Mouse (Mus musculus) urinary bladder, postnatal 4 days (tissue): Measurements from ENCODE around the gene Ranbp1.
A peak's percentile ranks its signal among the peaks of the same experiment; 100 is the strongest.
"Not testable (repeated sequence)": the region's sequence is repeated elsewhere in the genome, so short reads cannot be mapped to it uniquely, and the experiment has no call there.

Experiments used
- DNase-seq, 2 experiments: peaks; one replicate each; pipeline ENCODE4 v3.0.0; 2021 to 2022; ENCODE audit warnings: low spot score in 2 of 2

Gene Ranbp1

DNA sequence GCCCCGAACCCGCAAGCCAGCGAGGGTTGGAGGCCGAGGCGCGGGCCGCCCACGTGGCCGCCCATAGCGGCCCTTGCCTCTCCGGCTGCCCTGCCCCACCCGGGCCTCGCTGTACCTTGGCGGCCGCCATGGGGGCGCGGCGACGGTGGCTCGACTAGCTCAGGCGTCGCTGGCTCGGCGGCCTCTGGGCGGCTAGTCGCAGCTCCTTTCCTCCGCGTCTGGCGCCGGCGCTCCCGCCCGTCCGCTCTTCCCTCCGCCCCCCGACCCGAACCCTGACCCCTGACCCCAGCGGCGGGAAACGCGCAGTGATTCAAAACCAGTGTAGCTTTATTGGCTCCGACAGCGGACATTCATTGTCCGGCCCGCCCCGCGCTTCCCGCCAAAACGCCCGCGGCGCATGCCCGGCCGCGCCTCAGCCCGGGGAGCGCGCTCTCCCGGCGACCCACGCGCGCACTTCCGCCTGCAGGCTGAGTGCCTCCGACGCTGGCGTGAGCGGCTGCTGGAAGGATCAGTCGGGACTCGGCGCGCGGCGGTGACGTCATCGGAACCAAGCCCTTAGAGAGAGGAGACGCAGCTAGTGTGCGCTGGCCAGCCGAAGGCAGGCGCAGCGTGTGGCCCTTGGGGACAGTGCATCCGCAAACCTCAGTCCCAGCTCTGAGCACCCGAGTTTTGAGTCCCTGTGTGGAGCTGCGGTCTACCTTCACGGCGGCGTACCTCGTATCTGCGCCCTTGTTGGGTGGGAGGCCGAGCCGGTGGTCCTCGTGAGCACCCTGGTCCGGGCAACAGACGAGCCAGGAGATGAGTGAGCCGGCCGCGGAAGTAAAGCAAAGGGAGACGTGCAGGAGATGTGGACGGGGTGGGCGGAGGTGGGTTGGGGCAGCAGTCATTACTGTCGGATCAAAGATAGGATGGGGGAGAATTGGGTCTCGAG, at the start of gene Ranbp1, which contains the start of gene Trmt2a:
Gene Ranbp1, minus strand, starts transcription at position 300 of the 931 bp plus-strand sequence.
Gene Trmt2a, plus strand, starts transcription at position 247 of the 931 bp plus-strand sequence.
- DNase-seq = peak; percentile 98 to 99

DNA sequence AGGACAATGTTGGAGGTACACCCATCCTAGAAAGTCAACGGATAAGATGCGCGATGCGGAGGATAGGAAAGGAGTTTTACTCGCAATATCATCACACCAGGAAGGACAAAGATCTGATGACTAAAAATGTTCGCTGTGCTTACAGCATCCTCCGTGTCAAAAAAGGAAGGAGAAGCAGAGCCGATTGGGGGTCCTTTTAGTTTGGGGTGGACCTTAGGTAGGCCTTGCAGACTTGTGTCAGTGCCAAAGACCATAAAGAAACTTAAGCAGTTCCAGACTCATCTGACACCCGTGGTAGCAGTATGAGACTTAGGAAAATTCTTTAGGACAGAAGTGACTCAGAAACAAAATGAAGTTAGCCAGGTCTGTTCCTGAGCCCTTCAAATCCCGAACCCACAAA, 41.1 kb upstream of the Ranbp1 start:
- DNase-seq = not testable (repeated sequence)

DNA sequence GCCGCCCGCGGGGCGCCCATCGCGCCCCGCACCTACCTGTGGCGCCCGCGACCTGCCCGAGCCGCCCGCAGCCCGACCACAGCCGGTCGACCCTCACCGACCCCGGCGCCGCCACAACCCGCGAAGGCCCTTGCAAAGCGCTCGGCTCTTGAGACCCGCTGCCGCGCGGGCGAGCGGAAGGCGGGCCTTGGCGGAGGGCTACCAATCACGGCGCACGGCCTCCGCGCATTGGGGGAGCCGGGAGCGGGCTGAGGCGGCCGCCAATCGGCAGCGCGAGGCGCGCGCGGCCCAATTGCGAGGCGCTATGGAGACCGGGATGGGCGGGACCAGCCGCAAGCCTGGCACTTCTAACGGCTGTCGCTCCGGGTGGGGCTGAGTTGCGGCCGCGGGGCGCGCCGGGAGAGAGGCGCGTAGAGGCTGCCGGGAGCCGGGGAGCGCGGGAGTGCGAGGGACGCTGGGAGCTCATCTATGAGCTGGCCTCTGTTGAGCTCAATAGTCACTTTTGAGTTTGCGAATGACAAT, 40.6 kb upstream of the Ranbp1 start, which contains the start of gene Dgcr8:
Gene Dgcr8, minus strand, starts transcription at position 180 of the 522 bp plus-strand sequence.
- DNase-seq = peak; percentile 98 to 99

DNA sequence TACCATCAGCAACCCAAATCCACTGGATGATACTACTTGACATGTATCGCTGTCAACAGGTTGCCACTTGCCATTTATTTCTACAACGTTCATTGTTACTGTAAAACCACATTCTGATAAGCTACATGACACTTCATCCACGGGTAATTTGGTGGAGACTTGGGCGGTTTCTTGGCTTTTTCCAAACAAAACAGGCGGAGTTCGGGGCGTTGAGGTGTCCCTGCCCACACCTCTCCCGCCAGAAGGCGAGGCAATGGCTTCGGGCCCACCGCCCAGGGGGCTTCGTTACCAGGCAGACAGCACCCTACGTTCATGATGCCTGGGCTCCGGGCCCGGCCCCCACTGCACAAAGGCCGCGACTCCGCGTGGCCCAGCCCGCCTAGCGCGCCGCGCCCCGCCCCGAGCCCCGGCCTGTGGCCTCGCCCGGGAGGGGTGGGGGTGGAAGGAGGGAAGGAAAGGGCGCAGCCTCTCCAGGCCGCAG, 40.1 kb upstream of the Ranbp1 start:
- DNase-seq = peak in 1 of 2 experiments; percentile 79

DNA sequence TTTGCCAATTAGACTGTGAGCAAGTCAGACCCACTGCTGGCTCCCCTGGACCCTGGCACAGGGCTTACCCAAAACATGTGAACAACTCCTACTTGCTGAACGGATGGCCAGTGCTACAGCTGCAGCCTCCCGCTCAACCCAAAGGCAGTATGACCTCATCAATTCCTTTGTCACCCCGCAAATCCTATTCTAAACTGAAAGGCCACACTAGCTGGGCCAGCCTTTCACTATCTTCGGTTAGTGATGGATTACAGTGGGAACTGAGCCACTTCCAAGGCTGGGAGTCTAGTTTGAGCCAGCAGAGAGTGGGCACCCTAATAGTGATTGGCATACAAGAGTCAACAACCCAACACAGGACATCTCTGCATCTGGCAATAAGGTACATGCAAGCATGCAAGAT, 39.6 kb upstream of the Ranbp1 start:
- DNase-seq = no peak

DNA sequence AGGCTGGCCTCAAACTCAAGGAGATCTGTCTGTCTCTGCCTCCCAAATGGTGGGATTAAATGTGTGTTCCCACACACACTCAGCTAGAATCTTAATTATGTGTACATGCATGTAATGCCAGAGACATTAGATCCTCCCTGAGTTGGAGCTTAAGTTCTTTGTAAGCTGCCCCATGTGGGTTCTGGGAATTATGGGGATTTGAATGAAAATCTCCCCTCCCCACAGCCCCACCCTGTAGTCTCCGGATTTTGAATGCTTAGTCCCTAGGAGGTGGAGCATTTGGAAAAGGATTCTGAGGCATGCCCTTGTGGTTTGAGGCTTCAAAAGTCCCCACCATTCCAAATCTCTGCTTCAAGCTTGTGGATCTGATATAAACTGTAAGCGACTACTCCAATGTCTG, 26.6 kb upstream of the Ranbp1 start:
- DNase-seq = no peak

DNA sequence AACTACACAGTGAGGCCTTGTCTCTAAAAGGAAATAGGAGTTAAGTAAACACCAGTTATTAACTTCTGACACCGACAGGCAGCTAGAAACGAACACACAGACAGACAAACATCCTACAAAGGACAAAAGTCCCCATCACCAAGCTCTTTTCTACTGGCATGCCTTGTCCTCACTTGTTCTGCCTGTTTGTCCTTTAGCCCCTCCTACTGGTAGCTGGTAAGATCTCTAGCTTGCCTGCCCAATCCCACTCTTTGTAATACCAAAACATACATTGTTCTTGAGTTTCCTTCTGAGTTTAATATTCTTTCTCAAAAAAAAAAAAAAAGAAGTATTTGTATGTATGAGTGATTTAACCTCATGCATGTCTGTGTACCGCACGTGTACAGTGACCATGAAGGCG, 19.6 kb upstream of the Ranbp1 start:
- DNase-seq = no peak

DNA sequence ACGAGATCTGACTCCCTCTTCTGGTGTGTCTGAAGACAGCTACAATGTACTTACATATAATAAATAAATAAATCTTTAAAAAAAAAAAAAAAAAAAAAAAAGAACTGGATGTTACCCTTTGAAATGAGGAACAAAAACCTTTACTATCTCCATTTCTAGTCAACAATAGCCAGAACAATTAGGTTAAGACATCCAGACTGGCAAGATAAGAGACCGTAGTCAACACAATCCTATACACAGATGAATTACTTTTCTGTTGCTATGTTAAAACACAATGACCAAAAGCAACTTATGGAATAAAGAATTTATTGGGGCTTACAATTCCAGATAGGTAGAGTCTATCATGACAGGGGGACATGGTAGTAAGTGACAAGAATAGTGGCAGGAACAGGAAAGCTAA, 16.5 kb upstream of the Ranbp1 start:
- no peak for DNase-seq

DNA sequence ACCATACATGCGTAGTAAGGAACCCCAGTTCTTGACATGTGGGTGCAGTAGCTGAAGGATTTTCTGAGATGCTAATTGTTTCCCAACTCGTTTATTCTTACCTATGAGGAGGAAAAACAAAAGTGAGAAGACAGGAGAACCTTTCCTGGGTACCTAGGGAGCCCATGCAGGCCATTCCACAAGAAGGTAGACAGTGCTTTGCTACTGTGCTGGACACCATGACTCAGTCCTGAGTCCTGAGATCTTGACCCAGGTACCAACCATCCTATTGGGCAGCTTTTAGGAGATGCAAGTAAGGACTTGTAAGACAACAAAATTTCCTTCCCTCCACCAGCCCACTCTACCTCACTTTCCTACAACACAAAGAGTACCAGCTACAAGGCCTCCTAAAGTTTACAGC, 9.7 kb upstream of the Ranbp1 start, which contains the start of gene Gm49776:
Gene Gm49776, minus strand, starts transcription at position 101 of the 400 bp plus-strand sequence.
- no peak for DNase-seq

DNA sequence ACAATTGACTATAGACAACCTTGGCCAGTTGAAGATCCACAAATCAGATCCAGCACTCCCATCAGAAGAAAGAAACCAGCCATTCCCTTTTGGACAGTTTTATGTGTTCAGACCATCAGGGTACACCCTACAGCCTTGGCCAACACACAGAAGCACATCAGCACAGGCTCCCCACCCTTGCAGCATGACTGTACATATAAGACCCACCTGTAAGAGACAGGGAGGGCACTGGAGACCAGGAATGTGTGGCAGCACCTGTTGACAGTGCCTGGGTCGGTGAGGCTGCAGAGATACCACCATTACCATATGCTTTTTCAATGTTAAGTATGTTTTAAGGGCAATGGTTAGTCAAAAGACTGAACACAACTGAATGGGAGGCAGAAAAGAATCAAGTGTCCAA, 5.3 kb upstream of the Ranbp1 start:
- no peak for DNase-seq

DNA sequence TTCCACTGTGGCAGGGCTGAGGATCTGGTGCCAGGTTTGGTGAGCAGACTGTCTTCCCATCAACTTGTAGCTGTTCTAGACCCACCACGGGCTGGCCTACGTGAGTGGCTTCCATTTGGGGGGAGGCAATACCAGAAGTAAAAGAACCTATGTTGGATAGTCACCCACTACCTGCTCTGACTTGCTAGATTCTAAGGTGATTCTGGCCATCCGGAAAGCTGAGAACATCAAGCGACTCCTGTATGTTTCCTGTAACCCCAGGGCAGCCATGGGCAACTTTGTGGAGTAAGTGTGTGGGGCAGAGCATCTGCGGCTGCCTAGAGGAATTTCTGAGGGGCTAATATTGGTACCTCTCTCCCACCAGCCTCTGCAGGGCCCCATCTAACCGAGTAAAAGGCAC, 4.2 kb upstream of the Ranbp1 start:
- DNase-seq = no peak

DNA sequence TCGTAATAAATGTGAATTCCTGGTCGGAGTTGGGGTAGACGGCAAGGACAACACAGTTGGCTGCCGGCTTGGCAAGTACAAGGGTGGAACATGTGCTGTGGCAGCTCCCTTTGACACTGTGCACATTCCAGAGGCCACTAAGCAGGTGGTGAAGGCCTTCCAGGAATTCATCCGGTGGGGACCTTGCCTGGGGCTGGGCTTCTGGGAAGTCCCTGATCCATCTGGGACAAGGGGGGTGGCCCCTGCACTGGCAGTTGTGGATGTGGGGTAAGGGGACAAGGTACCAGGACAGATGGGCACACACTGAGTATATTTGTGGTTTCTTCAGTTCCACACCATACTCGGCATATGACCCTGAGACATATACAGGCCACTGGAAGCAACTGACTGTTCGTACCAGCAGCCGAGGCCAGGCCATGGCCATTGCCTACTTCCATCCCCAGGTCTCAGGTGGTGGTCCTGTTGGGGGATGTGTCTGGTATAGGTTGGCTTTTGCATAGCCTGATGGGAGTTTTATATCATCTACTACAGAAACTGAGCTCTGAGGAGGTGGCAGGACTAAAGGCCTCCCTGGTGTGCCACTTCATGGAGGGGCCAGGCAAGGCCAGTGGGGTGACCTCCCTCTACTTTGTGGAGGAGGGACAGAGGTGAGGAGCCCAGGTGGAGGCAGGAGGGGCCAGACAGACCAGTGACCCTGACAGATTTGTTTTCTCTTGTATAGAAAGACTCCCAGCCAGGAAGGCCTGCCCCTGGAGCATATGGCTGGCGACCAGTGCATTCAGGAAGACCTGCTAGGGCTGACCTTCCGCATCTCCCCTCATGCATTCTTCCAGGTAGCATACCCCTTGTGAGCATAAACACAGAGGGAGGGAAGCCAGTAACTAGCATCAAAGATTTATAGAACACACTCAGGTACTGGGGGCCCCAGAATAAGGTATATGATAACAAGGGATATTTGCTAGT, 2.6 kb upstream of the Ranbp1 start:
- DNase-seq = no peak

DNA sequence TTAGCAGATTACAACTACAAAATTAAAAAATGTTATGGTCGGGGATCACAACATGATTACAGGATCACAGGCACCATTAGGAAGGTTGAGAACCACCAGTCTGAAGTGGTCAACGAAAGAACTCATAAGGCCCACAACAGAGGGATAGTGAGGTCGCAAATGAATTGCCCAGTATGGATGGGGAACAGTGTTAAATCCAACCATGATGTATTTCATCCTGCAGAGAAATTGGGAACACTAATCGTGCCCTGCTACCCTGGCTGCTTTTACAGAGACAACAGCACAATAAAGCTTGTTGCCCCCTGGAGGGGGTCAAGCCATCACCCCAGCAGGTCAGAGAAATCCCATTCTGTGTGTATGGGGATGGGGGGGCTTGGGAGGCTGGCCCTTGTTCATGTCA, 1.7 kb upstream of the Ranbp1 start:
- no peak for DNase-seq

DNA sequence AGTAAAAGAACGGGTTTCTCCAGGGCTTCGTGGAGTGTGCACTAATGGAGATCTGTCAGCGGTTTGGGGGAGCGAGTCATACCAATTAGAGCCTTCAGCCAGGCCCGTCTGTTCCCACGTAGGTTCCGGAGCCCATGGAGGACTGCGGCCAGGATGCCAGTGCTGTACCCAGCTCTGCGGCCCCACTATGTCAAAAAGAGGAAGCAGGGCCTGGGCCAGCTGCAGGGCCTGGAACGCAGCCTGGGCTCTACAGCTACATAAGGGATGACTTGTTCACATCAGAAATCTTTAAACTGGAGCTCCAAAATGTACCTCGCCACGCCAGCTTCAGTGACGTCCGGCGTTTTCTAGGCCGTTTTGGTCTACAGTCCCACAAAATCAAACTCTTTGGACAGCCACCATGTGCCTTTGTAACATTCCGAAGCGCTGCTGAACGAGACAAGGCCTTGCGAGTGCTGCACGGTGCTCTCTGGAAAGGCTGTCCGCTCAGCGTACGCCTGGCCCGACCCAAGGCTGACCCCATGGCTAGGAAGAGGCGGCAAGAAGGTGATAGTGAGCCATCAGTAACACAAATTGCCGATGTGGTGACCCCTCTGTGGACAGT, 934 bp upstream of the Ranbp1 start:
- DNase-seq = peak in 1 of 2 experiments; percentile 45

DNA sequence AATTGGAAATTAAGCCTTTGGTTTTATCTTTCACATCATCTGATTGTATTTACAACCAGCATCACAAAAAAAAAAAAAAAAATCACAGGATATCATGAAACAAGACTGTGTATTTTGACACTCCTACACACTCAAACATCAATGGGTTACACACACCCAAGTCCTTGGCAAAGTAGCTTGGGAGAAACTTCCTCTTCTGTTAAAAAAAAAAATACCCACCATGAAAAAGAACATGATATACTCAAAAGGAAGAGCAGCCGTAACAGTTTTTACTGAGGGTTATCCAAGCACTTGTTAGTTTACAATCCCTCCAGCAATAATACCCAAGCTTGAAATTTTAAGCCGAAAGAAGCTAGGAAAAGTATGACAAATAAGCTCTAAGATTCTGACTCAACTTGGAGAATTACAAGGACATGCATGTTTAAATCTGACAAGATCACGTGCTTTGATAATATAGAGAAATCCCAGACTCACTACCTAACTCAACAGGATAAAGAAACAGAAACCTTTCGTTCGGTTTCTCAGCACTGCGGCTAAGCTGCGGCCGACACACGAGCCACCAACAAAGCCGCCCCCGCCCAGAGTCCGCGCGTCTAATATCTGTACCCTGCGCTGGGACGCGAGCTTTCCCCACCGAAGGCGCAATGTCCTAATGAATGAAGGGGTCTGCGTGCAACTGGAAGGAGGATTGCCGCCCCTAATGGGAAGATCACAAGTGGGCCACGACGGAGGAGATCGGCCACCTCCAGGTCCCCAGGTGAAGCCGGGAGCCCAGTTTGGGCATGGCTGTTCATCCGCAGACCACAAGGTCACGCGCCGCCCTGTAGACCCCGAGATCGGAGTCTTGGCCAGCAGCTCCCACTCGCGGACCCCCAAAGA, 772 bp downstream of the Ranbp1 start:
- no peak for DNase-seq

DNA sequence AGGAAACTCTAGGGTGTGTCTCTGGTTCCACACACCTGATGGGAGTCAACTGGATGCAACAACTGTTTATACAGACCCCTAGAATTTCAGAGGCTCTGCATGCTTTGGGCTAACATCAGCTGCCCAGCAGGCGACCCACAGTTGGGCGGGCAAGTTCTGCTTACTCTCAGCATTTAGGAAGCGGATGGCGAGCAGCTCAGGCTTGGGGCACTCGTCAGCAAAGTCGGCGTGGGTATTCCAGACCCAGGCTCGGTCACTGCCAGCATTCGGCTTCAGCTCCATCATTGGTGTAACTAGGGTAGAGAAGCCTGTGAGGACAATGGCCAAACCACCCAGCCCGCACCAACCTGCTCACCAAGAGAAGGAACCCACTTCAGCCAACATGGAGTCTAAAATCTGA, 7.0 kb downstream of the Ranbp1 start:
- no peak for DNase-seq

DNA sequence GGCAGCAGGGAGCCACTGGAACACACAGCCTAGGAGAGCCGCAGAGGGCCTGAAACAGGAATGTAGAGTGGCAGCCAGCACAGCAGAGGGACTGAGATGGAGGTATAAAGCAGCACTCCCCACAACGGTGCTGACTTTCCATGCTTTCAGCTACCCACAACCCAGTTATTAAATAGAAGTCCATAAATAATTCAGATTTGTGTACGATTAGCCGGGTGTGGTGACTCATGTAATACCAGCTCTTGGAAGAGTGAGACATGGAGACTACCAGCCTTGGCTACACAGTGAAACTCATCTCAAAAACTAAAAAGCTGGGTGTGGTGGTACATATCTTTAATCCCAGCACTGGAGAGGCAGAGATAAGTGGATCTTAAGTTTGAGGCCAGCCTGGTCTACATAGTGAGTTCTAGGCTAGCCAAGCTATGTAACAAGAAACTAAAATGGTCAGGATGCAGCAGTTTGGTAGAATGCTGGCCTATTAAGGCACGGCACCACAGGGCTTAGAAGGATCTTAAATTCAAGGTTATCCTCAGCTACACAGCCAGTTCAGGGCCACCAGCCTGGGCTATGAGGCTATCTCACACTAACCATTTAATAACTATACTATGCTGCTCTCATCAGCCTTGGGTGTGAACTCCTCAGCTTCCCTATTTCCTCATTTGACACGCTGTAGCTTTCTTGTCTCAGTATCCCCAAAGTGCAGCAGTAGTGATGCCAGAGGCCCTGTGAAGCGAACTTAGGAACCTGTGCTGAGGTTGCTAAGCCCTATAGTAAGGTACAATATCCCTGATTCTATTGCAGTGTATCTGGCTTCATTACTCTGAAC, 11.6 kb downstream of the Ranbp1 start:
- no peak for DNase-seq

DNA sequence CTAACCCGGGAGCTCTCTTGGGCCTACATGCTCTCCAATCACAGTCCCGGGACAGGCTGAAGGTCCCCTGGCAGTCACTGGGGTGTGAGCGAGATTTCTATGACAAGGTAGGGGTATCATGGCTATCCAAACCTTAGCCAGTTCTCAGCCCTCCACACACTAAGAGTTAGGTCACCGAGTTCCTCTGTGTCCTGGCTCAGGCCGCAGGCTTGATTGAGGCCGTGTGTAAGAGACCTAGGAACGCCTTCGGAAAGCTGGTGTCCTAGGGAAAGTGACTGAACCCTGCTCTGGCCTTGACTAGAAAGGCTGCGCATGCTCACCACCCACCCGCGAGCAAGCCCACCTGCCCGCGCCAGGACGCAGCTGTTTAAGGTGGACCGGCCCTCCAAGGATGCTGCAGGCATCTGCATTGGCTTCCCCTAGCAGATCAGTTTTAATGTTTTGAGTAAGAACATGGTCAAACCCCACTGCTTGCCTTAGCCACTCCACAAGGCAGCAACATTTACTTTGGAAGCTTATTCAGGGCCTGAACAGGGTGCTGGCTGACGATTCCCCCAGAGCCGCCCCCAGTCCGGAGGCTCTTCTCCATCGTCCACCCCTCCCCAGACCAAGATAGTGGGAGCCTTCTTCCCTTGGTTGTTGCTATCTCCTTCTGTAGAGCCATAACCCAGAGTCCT, 13.0 kb downstream of the Ranbp1 start:
- DNase-seq = peak in 1 of 2 experiments; percentile 65
